Mouse (Mus musculus): Measurements from ENCODE around the gene Trafd1.

Gene Trafd1

DNA sequence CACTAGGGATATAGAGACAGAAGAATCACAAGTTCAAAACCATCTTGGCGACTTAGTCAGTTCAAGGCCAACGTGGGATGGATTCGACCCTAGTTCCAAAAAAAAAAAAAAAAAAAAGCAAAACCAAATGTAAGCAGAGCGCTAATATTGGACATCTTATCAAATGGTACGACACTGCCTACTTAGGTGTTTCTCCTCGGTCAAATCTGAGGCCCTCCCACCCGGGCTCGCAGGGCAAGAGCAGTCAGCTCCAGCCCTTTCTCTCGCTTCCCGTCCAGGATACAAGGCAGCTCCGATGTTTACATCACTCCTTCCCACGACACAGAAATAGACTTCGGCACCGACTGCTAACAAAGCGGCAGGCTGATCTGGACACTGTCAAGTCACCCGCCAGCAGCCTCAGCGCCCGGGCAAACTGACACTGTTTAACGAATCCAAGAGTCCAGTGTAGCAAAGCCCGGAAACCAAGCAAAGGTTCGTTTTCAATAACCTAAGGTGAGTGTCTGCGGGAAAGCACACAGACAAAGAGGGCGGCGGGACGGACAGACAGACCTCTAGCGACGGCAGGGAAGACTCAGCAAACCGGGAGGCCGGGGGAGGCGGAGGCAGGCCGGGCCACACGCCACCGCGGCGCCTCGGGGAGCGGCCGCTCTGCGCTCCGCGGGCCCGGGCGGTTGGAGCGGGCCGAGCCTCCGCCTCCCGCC lies 523 bp downstream of the Trafd1 start:
- DNase-seq: peak; percentile 57 to 64

DNA sequence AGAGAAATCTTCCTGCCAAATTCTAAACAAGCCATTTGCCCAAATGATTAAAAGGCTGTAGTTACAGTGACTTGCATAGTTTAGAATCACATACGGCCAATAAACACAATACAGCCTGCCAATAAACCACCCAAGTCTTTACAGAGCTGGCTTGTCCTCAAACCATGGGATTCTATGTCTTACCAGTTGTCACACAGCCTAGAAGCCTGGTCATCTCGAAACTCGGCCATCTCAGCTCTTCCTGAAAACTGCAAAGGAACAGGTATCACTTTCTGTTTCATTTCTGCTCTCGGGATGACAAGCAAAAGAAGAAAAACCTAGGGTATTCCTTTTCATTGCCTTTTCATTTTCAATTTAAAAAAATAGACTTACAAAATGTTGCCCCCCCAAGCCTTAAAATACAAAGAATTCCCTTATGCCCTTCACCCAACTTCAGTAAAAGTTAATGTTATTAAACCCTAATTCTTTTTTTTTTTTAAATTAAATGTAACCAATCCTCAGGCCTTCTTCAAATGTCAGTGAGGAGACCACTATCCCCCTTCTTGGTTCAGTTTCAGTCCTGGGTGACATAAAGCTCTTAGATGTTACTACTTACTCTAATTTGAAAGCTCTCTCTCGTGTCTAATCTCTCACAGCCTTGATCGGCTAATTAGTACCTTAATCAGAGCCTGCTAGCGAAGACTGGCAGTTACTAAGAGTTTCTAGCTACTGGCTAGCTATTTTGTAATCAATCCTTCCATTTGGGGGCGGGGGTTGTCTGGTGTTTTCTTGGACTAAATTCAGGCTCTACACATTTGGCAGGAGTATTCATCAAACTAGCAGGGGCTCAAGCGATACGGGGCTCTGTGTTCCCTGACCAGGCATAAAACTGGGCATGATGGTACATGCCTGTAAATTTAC lies 1.3 kb downstream of the Trafd1 start:
- DNase-seq: peak in 1 of 2 experiments; percentile 24

DNA sequence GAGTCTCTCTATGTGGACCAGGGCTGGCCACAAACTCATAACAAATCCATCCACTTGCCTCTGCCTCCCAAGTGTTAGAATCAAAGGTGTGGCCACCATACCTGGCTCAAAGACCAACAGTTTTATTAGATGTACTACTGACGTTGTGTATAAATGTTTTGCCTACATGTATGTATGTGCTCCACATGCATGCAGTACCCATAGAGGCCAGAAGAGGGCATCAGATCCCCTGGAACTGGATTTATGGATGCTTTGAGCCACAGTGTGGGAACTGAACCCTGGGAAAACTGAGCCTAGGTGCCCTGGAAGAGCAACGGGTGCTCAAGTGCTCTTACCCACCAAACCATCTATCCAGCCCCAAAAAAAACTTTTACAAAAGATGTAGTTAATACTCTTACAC lies 4.7 kb downstream of the Trafd1 start:
- DNase-seq: no peak

DNA sequence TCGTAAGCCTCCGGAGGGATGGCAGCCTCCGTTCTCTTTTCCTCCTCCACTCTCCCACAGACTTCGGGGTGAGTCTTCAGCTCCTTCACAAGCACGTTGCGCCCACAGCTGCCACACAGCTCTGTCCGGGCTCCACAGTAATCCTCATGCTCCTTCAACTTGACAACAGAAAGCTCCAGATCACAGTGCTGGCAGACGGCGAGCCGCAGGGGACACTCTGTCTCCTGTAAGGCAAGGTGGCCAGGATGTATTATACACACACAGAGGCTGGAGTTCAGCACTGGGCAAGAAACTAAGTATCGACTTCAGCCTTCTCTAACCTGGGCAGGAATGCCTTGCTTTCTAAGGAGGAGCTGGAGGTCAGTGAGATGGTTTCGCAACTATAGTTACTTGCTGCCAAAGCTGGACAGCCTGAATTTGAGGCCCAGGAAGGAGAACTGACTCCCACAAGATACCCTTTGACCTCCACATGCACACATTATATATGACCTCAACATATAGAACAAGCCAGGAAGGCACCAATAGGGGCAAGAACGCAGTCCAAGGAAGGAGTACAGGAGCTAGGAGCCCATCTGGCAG lies 6.7 kb downstream of the Trafd1 start:
- peak in 1 of 2 experiments; percentile 26 for DNase-seq

DNA sequence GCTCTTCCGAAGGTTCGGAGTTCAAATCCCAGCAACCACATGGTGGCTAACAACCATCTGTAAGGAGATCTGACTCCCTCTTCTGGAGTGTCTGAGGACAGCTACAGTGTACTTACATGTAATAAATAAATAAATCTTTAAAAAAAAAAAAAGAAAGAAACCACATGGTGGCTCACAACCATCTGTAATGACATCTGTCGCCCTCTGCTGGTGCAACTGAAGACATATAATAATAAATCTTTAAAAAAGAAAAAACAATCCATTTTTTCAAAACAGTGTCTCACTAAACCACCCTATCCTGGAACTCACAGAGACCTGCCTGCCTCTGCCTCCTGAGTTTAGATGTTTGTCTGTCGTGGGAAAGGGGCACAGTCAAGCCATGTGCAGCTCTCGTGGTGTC lies 8.5 kb downstream of the Trafd1 start:
- peak in 1 of 2 experiments; percentile 34 for DNase-seq

DNA sequence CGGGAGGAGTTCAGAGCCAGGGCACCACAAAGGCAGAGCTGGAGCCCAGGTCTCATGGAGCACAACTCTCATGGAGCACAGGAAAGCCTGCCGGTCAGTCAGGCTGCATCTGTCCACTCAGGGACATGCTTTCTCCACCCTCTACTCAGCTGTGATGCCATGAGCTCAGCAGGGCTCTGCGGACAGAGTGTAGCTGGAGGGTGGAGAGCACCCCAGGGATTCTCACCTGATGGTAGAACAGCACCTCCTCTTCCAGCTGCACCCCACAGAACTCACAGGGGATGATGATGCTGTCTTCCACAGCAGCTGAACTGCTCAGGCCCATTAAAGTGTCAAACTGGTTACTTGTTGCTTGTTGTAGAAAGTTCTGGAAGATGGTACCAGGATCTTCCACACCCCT lies 10.6 kb downstream of the Trafd1 start:
- DNase-seq: no peak

DNA sequence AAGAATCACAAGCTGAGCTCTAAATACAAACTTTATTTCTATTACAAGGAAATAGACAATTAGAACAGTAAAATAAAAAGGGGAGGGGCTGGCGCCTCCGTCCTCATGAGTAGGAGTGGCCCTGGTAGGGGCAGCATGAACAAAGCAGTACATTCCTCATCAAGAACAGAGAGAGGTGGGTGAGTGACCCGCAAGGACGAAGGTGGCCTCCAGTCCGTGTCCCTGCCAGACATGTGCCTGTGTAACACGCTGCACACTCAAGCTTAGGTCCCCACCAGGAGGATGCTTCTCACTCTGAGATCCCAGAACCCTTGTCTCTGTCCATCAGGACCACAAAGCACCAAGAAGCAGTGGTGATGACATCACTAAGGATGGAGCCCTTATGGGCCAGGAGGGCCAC lies 13.7 kb downstream of the Trafd1 start:
- no peak for DNase-seq

DNA sequence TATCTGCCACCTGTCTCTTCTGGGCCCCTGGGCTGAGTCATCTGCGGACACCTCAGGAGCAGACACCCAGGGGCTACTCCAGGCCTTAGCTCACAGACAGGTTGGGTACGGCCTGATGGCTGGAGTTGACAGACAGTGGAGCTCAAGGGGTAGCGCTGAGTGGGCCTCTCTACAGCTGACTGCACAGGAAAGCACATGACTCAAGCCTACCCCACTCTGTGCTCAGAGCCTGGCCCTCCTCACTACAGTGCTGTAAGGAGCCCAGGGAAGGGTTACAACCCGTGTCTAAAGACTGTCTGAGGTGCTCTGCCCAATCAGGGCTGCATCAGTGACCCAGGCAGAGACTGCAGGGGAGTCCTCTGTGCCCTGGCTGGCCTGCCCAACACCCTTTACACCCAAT lies 18.2 kb downstream of the Trafd1 start:
- no peak for DNase-seq

DNA sequence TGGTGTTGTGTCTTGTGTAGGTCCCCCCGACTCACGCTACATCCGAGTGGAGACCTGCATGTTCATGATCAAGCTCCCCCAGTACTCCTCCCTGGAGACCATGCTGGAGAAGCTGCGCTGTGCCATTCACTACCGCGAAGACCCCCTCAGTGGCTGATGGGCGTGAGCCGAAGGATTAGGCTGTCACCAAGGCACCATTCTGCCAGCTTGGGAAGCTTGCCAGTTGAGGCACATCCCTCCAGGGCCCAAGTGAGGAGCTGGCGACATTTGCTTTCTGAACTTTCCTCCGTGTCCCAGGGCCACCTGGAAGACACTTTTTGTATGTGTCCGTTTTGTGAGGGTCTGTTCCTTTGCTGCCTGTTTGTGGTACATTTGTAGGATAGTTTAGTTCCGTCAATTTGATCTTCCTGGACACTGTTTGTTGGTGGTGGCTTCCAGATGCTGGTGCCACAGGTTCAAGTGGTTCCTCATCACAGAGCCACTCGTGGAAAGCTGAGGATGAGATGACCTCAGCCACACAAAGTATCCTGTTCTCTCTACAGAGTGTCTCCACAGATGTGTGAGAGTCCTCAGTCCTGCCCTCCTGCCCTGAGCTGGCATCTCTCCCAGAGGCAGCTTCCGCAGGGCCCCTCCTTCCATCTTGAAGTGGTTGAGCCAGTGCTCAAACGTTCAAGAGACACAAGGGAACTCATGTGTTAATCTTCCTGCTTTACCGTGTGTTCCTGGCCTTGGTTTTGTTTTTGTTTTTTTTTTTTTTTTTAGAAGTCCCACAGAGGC lies 18.8 kb downstream of the Trafd1 start:
- peak; percentile 33 to 40 for DNase-seq

DNA sequence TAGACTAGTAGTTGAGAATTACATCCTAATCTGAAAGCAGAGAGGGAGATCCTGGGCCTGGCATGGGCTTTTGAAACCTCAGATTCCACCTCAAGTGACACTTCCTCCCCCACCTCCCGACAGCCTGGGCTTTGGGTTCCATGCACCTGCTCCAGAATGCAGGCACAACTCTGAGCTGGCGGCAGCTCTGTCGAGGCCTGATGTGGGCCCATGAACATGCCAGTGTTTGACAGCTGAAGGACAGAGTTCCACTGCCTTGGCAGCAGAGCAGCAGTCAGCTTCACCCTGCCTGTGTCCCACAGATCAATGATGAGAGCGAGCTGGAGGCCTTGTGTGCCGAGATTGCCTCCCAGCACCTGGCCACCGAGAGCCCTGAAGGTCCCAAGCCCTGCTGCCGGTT lies 22.0 kb downstream of the Trafd1 start:
- DNase-seq: no peak

DNA sequence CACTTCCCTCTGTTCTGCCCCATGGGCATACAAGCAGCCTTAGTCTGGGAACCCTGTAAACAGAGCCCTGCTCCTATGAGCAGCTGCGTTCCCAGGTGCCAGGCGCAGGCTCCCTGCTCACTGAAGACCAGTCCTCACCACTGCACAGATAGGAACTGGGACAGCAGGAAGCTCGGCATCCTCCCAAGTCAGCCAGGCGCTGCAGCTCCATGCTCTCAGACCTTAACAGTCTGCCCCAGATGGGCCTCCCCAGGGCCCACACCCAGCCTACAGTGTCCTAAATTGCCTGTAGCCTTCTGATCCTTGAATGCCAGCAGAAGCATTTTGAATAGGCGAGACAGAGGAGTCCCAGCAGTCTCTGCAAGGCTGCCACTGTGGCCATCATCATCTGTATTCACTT lies 23.7 kb downstream of the Trafd1 start:
- peak in 1 of 2 experiments; percentile 17 for DNase-seq

DNA sequence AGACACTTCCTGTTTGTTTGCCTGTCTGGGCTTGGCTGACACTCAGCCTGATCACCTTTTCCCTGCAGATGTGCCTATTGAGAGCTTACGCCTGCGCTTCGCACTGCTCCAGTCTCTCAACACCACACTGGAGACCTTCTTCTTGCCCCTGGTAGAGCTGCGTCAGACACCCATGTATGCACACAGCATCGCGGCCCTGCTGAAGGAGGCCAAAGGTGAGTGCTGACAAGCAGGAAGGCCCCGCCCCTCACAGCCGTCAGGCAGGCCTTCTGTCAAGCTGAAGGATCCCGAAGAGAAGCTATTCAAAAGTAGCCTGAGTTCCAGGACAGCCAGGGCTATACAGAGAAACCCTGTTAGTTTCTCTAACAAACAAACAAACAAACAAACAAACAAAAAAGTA lies 26.2 kb downstream of the Trafd1 start:
- DNase-seq: no peak

DNA sequence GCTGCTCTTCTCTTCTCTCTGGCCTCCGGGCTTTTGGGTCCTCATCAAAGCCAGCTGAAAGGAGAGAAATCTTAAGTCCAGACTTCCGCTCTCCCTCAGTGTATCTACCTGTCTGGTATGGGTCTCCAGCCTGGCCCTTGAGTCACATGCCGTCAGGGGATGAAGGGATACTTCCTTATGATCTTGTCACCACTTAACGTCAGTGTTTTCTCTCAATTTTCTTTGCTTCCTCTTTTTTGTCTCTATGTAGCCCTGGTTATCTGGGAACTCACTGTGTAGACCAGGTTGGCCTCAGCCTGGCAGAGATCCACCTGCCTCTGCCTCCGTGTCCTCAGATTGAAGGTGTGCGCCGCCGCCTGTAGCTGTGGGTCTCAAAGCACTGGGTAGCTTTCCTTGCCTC lies 41.4 kb downstream of the Trafd1 start:
- DNase-seq: no peak

DNA sequence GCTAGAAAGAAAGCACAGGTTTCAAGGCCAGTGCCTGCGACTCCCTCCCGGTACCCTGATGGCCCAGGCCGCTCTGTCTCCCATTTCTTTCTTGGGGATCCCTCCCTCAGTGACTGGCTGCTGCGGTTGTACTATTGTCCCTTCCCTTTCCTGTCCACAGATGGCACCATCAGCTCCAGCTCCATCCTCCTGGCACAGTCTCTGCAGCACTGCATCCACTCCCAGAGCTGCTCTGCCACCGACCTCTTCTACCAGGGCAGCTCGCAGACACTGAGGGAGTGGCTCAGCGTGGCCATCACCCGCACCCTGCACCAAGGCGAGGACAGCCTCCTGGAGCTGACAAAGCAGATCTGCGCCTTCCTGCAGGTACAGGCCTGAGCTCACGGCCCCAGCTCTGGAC lies 42.9 kb downstream of the Trafd1 start:
- DNase-seq: no peak

DNA sequence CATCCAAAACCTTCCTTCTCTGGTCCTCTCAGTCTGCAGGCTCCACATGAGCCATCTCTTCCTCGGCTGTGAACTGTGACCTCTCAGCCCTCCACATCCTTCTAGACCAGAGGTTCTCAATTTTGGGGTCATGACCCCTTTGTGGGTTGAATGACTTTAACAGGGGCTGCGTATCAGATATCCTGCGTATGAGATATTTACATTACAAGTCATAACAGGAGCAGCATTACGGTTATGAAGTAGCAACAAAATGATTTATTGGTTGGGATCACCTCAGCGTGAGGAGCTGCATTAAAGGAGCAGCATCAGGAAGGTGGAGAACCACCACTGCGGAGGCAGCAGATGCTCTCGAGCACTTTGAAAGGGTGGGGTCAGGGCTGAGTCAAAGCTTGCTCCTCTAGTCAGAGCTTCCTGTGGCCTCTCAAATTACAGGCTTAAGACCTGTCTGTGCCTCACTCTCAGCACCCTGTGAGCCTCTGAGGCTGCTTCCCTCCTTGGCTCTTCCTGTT lies 44.4 kb downstream of the Trafd1 start:
- no peak for DNase-seq

DNA sequence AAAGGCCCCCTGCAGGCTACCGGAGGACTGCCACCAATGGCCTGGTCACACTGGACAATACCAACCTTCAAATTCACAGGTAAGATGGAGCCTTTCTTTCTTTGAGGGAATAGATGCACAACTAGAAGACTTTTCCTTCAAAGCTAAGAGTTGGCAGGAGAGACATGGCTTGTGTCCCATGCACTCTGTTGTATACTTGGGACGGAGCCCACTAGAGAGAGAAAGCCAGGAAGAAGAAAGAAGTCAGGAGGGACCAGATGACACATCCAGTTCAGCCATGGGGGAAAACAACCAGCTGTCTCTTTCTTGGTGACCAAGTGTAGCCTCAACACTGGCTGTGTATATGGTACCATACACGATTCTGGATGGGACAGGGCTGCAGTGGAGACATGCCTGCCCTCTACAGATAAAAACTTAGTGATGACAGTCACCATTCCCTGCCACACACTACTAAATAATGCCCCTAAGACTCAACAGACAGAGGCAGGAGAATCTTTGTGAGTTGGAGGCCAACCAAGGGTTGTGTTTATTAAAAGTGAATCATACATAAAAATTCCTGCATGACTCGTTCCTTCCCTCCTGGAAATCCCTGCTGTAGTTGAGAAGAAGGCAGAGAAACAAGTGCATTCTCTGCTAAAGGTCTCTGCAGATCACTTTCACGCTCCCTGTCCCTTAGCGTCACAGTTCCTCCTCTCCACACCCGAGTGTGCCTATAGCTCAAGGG lies 45.8 kb downstream of the Trafd1 start:
- DNase-seq: peak in 1 of 2 experiments; percentile 21

DNA sequence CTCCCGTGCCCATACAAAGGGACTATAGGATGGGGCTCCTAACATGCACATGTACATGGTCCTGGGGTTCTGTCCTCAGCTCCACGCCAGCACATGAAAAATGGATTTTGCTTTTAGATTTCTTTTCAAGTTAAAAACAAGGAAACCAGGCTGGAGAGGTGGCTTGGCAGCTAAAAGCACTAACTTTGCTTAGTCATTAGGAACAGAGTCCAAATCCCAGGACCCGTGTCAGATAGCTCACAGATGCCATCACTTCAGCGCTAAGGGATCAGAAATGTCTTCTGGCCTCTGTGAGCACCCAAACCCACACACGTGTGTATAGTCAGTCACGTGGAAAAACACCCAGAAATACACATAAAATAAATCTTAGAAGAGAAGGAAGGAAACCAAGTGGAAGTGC lies 48.7 kb downstream of the Trafd1 start:
- no peak for DNase-seq

DNA sequence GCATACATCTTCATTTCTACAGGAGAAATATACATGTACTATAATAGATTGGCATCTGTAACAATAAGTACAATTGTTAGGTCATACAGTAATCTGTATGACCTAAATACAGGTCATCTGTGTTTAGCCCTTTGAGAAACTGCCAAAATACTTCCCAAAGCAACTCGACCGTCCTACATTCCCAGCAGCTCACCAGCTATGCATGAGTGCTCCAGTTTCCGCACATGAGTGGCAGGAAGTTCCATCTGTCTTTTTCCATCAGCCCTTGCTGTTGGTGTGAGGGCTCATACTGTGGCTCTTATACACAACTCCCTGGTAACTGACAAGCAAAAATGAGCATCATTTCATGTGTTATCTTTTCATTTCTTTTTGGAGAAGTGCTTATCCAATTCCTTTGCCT lies 49.4 kb downstream of the Trafd1 start:
- DNase-seq: no peak

DNA sequence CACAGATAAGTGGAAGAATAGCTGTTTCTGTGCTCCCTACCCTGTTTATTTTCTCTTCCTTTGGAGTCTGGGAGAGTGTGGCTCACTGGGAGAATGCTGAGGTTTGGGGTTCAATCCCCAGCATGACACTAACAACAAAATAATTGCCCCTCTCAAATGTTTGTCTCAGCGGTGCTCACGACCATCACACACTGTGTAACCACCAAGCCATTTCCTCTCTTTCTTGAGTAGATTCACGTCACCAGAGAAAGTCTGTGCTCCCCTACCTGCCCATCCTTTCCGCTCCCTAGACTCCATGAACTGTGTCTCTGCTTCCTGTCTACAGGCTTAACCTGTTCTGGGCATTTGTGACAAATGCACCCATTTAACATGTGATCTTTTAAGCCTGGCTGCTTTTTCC lies 50.0 kb downstream of the Trafd1 start:
- no peak for DNase-seq

DNA sequence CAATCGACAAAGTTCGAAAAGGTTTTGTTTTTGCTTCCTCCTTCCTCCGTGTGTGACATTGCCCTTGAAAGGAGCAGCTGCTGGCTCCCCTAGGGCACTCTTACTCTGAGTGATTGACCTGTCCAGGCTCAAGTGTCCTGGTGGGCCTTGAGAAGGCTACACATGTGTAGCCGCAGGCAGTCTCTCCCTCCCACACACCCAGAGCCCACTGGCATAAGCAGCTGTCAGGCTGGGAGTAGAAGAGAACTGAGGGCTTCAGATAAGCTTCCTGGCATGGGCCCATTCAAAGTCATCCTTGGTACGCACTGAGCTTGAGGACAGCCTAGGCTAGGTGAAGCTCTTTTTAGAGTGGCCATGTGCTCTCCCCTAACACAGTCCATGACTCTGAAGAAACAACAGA lies 51.0 kb downstream of the Trafd1 start:
- DNase-seq: no peak

DNA sequence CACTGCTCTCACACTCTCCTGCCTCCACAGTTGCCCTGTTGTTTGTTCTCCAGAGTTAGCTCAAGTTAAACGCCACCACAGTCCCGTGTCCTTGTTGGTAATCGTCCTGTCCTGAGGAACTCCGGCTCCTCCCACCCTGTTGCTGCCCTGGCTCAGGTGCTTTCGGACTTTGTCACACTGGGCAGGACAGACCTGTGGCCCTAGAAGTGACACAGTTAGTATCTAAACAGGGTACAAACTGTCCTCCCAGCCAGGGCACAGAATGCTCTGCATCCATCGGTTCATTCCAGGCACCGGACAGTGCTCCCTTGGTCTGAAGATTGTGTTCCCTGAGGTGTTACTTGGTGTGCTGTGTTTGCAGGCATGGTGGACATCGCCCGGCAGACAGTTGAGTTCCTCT lies 51.5 kb downstream of the Trafd1 start:
- no peak for DNase-seq

DNA sequence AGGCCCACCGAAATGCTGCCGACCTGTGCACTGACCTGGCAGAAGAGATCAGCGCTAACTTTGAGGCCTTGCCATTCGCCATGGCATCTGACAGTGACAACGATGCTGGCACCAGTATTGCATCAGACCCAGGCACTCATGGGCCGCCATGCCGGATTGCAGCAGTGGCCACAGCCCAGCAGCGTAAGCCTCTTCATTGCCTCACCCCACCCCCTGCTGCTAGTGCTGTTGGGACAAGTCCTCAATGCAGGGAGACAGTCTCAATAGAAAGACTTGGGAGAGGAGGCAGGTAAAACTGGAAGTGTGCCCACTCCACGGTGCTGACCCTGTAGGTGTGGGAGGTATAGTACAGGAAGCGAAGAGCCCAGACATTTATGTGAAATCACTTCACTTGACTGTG lies 53.7 kb downstream of the Trafd1 start:
- no peak for DNase-seq
